Mouse (Mus musculus) v-Abl transformed pro-B cells (cell line): Measurements from ENCODE around the gene Slc38a1.

Experiments
- in situ Hi-C, 2 experiments: fragments of 400-800 bp; cut with MboI; formaldehyde crosslinking; loops; one replicate each; pipeline ENCODE4 v1.15.1; 2025; ENCODE audit not compliant: unreplicated experiment in 2 of 2

Gene Slc38a1

GRCm38 (mm10) chr15:96568983-96569363, 73.7 kb downstream of the Slc38a1 start:
- in situ Hi-C loops: no loop called here

- in situ Hi-C loops: no loop called here
These were observed 74.3 kb downstream of the Slc38a1 start for GRCm38 (mm10) chr15:96568271-96568982.

- in situ Hi-C loops: no loop called here
These were observed 75.9 kb downstream of the Slc38a1 start for GRCm38 (mm10) chr15:96566850-96567271.

GRCm38 (mm10) chr15:96563852-96564251, 78.9 kb downstream of the Slc38a1 start:
- in situ Hi-C loops: no loop called here

GRCm38 (mm10) chr15:96562521-96562920, 80.2 kb downstream of the Slc38a1 start:
- in situ Hi-C loops: no loop called here

GRCm38 (mm10) chr15:96560576-96561298, 82.0 kb downstream of the Slc38a1 start:
- in situ Hi-C loops: no loop called here

- in situ Hi-C loops: no loop called here
These were observed 90.9 kb downstream of the Slc38a1 start for GRCm38 (mm10) chr15:96551569-96552380.

- in situ Hi-C loops: no loop called here
These were observed 91.6 kb downstream of the Slc38a1 start for GRCm38 (mm10) chr15:96551107-96551506.

GRCm38 (mm10) chr15:96548363-96548762, 94.3 kb downstream of the Slc38a1 start:
- in situ Hi-C loops: loop anchor here (5.0 kb wide), 2 partner anchors 119 to 394 kb away; no protein-coding TSS in a partner anchor

- in situ Hi-C loops: loop anchor here (5.0 kb wide), 2 partner anchors 120 to 395 kb away; no protein-coding TSS in a partner anchor
These were observed 95.2 kb downstream of the Slc38a1 start for GRCm38 (mm10) chr15:96547256-96548195.

GRCm38 (mm10) chr15:96543181-96543828, 99.4 kb downstream of the Slc38a1 start:
- in situ Hi-C loops: loop anchor here in 1 of 2 experiments (5.0 kb wide), 1 partner anchor 129 kb away; no protein-coding TSS in a partner anchor

- in situ Hi-C loops: loop anchor here in 1 of 2 experiments (5.0 kb wide), 1 partner anchor 130 kb away; no protein-coding TSS in a partner anchor
These were observed 100.6 kb downstream of the Slc38a1 start for GRCm38 (mm10) chr15:96542135-96542534.

GRCm38 (mm10) chr15:96537272-96537671, 105.4 kb downstream of the Slc38a1 start:
- in situ Hi-C loops: no loop called here

GRCm38 (mm10) chr15:96536412-96536811, 106.3 kb downstream of the Slc38a1 start:
- in situ Hi-C loops: no loop called here

- in situ Hi-C loops: no loop called here
These were observed 115.0 kb downstream of the Slc38a1 start for GRCm38 (mm10) chr15:96527686-96528085.

- in situ Hi-C loops: loop anchor here (5.0 to 25.0 kb wide), 5 partner anchors 423 to 1138 kb away; no protein-coding TSS in a partner anchor
These were observed 118.4 kb downstream of the Slc38a1 start for GRCm38 (mm10) chr15:96524239-96524738.
